Mouse (Mus musculus) small intestine, adult 10 weeks (tissue): ENCODE data around the gene Nkx1-2. TPM values are rescaled to one million over a fixed set of nuclear protein-coding genes. Genes with fewer than 3 reads are reported as not detected.

Experiments
- polyA plus RNA-seq: library from polyadenylated mRNA; stranded (reverse); fragments of 350-450 nt; fragmentation: Illumina TruSeq; extraction: RNeasy Lipid Tissue Mini Kit (QIAGEN cat#74804); gene quantifications from one replicate; pipeline ENCODE4 v1.2.3, GENCODE M21; 2014; ENCODE audit warnings: low replicate concordance

Nkx1-2 gene
- 0.48 TPM for polyA plus RNA-seq

DNA sequence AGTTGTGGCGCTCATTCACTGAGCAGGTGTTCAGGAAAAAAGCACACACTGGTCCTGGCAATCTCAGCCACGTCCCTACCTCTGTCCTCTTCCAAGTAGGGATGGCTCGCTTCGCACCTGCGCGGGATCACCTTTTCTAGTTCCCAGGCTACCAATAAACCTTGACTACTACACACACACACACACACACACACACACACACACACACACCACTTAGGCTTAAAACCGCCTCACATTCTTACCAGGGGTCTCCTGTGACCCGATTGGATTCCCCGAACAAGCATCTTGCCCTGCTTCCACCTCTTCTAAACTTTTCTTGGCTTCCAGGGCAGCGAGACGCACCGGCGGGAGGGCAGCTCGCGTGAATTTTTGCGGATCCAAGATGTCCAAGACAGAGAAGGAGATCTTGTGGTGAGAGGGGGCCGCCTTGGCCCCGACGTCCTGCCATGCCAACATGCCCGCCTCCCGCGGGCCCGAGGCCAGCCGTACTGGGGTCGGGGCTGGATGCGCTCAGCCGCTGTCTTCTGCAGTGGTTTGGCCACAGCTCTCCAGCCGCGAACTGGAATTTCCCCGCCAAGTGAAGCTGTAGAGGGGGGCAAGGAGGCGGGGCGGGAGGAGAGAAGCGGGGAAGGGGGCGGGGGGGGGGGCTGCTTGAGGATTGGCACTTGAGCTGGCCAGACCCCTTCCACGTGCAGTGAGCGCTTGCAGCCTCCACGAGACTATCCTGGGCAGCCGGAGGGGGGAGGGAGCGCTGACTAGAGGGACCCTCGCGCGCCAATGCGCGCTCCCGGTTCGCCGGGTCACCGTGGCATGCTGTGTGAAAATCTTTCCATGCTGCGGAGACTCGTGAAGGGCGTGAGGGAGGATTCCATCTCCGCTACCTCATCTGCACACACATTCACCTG lies at the start of gene Nkx1-2:
TSS of gene Nkx1-2 (minus strand) at position 567 of the 905 bp plus-strand sequence.

DNA sequence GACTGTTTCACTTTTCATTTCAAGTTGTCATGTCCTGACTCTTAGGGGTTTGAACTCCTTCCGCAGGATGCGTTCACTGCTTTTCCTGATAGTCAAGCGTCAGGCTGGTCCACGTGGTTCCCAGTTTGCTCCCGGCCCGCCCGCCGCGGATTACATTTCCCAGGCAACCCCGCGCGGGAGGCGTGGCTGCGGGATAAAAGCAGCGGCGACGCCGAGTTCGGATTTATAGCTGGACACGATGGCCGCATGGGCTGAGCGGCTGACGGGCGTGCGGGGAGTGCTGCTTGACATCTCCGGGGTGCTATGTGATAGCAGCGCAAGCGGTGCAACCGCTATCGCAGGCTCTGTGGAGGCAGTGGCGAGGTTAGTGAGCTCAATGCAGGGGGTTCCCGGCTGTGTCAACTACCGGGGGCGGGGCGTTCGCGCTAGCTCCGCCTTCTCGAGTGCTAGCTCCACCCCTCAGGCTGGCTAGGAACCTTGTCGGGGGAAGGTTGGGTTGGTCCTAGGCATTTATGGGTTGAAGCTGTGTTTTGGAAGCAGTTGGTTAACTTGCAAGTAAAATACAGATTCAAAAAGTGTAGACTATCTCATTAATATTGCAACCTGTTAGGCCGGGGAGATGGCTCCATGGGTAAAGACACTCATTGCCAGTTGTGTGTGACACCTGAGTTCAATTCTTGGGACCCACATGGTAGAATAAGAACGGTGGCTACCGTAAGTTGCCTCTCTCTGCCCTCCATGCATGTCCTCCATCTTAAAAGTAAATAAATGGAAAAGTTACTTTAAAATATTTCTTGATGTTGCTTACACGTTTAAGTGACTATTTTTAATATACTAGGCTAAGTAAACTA lies 11.3 kb upstream of the Nkx1-2 start, which contains the start of gene Lhpp:
TSS of gene Lhpp (plus strand) at position 171 of the 851 bp plus-strand sequence.

GRCm38 (mm10) chr7:132576116-132576650 lies 23.3 kb downstream of the Nkx1-2 start, which contains the start of gene Oat:
Oat (minus strand) TSS chr7:132576398.

Other genes with a start within 250 kb of the Nkx1-2 start
- 524 TPM for gene Oat, start 23.2 kb downstream of the Nkx1-2 start, polyA plus RNA-seq
- 4.2 TPM for gene Lhpp, start 11.0 kb upstream of the Nkx1-2 start, polyA plus RNA-seq
- gene Fam53b, start 214.2 kb upstream of the Nkx1-2 start, polyA plus RNA-seq: 13.5 TPM